Mouse (Mus musculus) macrophage (primary cell): ENCODE results near the gene Pkn1. TPM values are rescaled to one million over a fixed set of nuclear protein-coding genes. Genes with fewer than 3 reads are reported as not detected.
A peak's percentile ranks its signal among the peaks of the same experiment; 100 is the strongest.

ENCODE experiments used
- H3K27ac ChIP-seq: fragments of 350-480 bp; formaldehyde crosslinking; 2 replicates; pipeline ENCODE4 v1.9.0; 2021
- H3K36me3 ChIP-seq: fragments of 350-480 bp; formaldehyde crosslinking; 2 replicates; pipeline ENCODE4 v1.9.0; 2021; ENCODE audit errors: inconsistent target
- H3K4me3 ChIP-seq: fragments of 350-480 bp; formaldehyde crosslinking; 2 replicates; pipeline ENCODE4 v1.9.0; 2021; ENCODE audit errors: inconsistent target
- H3K79me2 ChIP-seq: fragments of 350-480 bp; formaldehyde crosslinking; 2 replicates; pipeline ENCODE4 v1.9.0; 2021; ENCODE audit errors: inconsistent target
- WGBS: methylation state at CpG from one replicate; pipeline ENCODE4 v1.1.7; 2026; ENCODE audit warnings: inconsistent platforms; ENCODE audit not compliant: missing documents; 5-methylcytosine and 5-hydroxymethylcytosine counted together
- polyA plus RNA-seq: library from polyadenylated mRNA; stranded (reverse); fragments of 250-400 nt; gene quantifications from 3 replicates; pipeline ENCODE4 v1.2.4, GENCODE M21; 2018; ENCODE audit warnings: inconsistent platforms

Gene Pkn1
- polyA plus RNA-seq, 1 experiment from 2014 or later, result 109 TPM

- peaks cover 48% of the 10 kb centered on the region for H3K79me2 ChIP-seq
- peaks cover 5% of the 10 kb centered on the region; the same call in 1 of the 2 replicates for H3K36me3 ChIP-seq
- H3K4me3 ChIP-seq, result peak within 1 kb of the TSS; percentile 99
- peak within 1 kb of the TSS; percentile 56 for H3K27ac ChIP-seq
- 1% methylated on average over 61 of the region's 63 CpGs for WGBS
These were observed 16.2 kb upstream of the Pkn1 start, which contains the start of gene Ddx39 for GRCm38 (mm10) chr8:83715031-83715690. Ddx39 (plus strand) TSS chr8:83715177.

GRCm38 (mm10) chr8:83714676-83715030 is 15.7 kb upstream of the Pkn1 start:
- 18% methylated on average over 8 of the region's 8 CpGs for WGBS

GRCm38 (mm10) chr8:83707554-83707953 is 8.6 kb upstream of the Pkn1 start:
- no peaks in the 10 kb centered on the region for H3K79me2 ChIP-seq
- H3K27ac ChIP-seq, result no peak overlapping the region
- H3K4me3 ChIP-seq, result no peak overlapping the region
- no peaks in the 10 kb centered on the region for H3K36me3 ChIP-seq
- WGBS, result 82% methylated on average over 8 of the region's 8 CpGs

More at GRCm38 (mm10) chr8:83714676-83715030, 15.7 kb upstream of the Pkn1 start:
- H3K4me3 ChIP-seq, result no peak overlapping the region; the same call in 1 of the 2 replicates
- H3K79me2 ChIP-seq, result peaks cover 43% of the 10 kb centered on the region
- H3K36me3 ChIP-seq, result 0 out of 2 replicates have a peak, but pooled peaks cover 5% of the 10 kb centered on the region
- H3K27ac ChIP-seq, result peak overlapping the region; percentile 38

GRCm38 (mm10) chr8:83706411-83706810 is 7.4 kb upstream of the Pkn1 start:
- WGBS, result 70% methylated on average over 5 of the region's 5 CpGs
- Histone ChIP-seq H3K79me2 (no peaks in the 10 kb centered on the region), H3K27ac (no peak overlapping the region), H3K4me3 (no peak overlapping the region), H3K36me3 (no peaks in the 10 kb centered on the region)

GRCm38 (mm10) chr8:83703426-83703825 is 4.4 kb upstream of the Pkn1 start:
- Histone ChIP-seq H3K79me2 (peaks cover 3% of the 10 kb centered on the region), H3K27ac (no peak overlapping the region), H3K36me3 (no peaks in the 10 kb centered on the region), H3K4me3 (no peak overlapping the region)
- WGBS, result 90% methylated on average over 4 of the region's 4 CpGs

- WGBS, result 68% methylated on average over 9 of the region's 9 CpGs
- no peak overlapping the region for H3K4me3 ChIP-seq
- peaks cover 32% of the 10 kb centered on the region for H3K79me2 ChIP-seq
- H3K36me3 ChIP-seq, result no peaks in the 10 kb centered on the region
- no peak overlapping the region for H3K27ac ChIP-seq
These were observed 1.6 kb upstream of the Pkn1 start for GRCm38 (mm10) chr8:83700423-83701085.

GRCm38 (mm10) chr8:83699566-83699965 is 587 bp upstream of the Pkn1 start:
- peak overlapping the region; percentile 48 for H3K4me3 ChIP-seq
- WGBS, result 8% methylated on average over 8 of the region's 9 CpGs
- H3K36me3 ChIP-seq, result no peaks in the 10 kb centered on the region
- H3K27ac ChIP-seq, result peak overlapping the region; percentile 80
- peaks cover 42% of the 10 kb centered on the region for H3K79me2 ChIP-seq

- Histone ChIP-seq H3K79me2 (peaks cover 55% of the 10 kb centered on the region), H3K4me3 (peak overlapping the region; percentile 61), H3K36me3 (no peaks in the 10 kb centered on the region), H3K27ac (peak overlapping the region; percentile 75)
- under 1% methylated on average over 10 of the region's 15 CpGs for WGBS
These were observed 703 bp downstream of the Pkn1 start for GRCm38 (mm10) chr8:83698291-83698660.

GRCm38 (mm10) chr8:83697374-83698220 is 1.4 kb downstream of the Pkn1 start:
- Histone ChIP-seq H3K27ac (peak overlapping the region; percentile 75), H3K4me3 (peak overlapping the region; percentile 61), H3K79me2 (peaks cover 61% of the 10 kb centered on the region), H3K36me3 (no peaks in the 10 kb centered on the region; the same call in 1 of the 2 replicates)
- 8% methylated on average over 19 of the region's 19 CpGs for WGBS

GRCm38 (mm10) chr8:83695351-83696106 is 3.5 kb downstream of the Pkn1 start:
- H3K4me3 ChIP-seq, result no peak overlapping the region
- H3K79me2 ChIP-seq, result peaks cover 82% of the 10 kb centered on the region
- WGBS, result 40% methylated on average over 8 of the region's 17 CpGs
- H3K27ac ChIP-seq, result peak overlapping the region; percentile 89
- peaks cover 20% of the 10 kb centered on the region for H3K36me3 ChIP-seq

- no peak overlapping the region for H3K4me3 ChIP-seq
These were observed 4.4 kb downstream of the Pkn1 start for GRCm38 (mm10) chr8:83694369-83695160.

GRCm38 (mm10) chr8:83693609-83694236 is 5.3 kb downstream of the Pkn1 start:
- peaks cover 35% of the 10 kb centered on the region for H3K36me3 ChIP-seq
- peak overlapping the region; percentile 40 for H3K4me3 ChIP-seq
- peak overlapping the region; percentile 89 for H3K27ac ChIP-seq
- peaks cover 98% of the 10 kb centered on the region for H3K79me2 ChIP-seq
- WGBS, result 6% methylated on average over 10 of the region's 10 CpGs

More at GRCm38 (mm10) chr8:83694369-83695160, 4.4 kb downstream of the Pkn1 start:
- H3K79me2 ChIP-seq, result peaks cover 92% of the 10 kb centered on the region
- peaks cover 30% of the 10 kb centered on the region for H3K36me3 ChIP-seq
- H3K27ac ChIP-seq, result peak overlapping the region; percentile 89
- 67% methylated on average over 10 of the region's 11 CpGs for WGBS

- H3K27ac ChIP-seq, result no peak overlapping the region
- H3K36me3 ChIP-seq, result peaks cover 72% of the 10 kb centered on the region
- 93% methylated on average over 6 of the region's 6 CpGs for WGBS
- H3K4me3 ChIP-seq, result no peak overlapping the region
- peaks cover 80% of the 10 kb centered on the region for H3K79me2 ChIP-seq
These were observed 9.7 kb downstream of the Pkn1 start for GRCm38 (mm10) chr8:83689264-83689663.
